Mouse (Mus musculus): ENCODE results near the gene Panx2.

Panx2 gene

GRCm38 (mm10) chr15:89059161-89059931 is at the start of gene Panx2:
Gene Panx2, plus strand, starts transcription at chr15:89059734.
- DNase-seq = peak; percentile 18

DNA sequence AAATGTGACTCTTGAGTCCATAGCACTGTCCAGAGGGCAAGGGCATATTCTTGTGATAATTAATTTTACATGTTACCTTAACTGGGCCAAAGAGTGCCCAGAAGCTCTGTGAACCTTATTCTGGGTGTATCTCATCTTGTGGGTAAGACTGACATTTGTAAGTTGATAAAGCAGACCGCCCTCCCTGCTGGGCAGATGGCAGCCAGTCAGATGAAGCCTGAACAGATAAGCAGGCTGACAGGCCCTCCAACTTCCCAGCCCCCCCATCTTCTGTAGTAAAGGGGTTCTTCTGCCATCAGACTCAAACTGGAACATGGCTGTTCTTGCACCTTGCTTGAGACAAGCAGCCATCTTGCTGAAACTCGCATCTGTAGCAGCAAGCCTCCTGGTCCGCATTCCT is 42.8 kb upstream of the Panx2 start:
- DNase-seq = no peak

DNA sequence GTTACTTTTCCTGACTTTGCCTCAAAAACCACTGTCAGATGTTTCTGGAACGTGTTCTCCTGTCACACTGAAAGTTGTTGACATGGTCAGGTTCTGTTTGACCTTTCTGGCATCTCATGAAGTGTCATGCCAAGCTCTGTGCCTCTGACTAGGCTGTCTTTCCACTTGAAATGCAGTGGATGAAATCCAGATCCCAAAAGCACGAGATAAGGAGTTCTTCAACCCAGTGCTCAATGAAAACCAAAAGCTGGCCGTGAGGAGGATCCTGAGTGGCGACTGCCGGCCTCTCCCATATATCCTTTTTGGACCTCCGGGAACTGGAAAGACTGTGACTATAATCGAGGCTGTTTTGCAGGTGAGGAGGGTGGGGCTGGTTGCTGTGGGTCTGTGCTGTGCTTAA is 39.4 kb upstream of the Panx2 start:
- no peak for DNase-seq

- no peak for DNase-seq
Measured at GRCm38 (mm10) chr15:89020492-89020891, 39.0 kb upstream of the Panx2 start.

DNA sequence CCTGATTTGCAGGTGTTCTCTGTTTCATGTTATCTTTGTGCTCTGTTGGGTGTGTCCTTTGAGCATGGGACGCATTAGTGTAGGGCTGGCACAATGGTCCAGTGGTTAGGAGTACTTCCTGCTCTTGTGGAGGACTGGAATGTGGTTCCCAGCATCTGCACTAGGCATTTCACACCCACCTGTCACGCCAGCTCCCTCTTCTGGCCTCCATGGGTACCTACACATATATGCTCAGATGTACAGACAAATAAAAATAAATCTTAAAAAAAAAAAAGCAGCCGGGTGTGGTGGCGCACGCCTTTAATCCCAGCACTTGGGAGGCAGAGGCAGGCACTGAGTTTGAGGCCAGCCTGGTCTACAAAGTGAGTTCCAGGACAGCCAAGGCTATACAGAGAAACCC is 15.2 kb upstream of the Panx2 start:
- DNase-seq = no peak

DNA sequence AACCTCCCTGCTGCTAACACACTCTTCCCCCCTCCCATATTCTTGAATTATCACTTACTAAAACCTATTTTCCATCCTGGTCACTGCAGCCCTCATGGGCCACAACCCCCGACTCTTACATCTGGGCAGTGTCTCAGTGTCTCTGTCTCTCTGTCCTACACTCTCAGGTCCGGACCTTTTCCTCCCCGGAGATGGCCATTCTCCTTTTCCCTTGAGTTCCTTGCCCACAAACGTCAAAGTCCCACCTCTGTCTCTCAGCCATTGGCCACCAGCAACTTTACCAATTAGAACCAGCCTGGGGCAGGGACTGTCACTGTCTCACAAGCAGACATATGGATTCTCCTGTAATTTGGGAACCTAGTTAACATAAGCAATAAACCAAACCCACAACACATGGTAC is 13.2 kb upstream of the Panx2 start:
- no peak for DNase-seq

GRCm38 (mm10) chr15:89054666-89055065 is 4.9 kb upstream of the Panx2 start:
- DNase-seq = no peak

DNA sequence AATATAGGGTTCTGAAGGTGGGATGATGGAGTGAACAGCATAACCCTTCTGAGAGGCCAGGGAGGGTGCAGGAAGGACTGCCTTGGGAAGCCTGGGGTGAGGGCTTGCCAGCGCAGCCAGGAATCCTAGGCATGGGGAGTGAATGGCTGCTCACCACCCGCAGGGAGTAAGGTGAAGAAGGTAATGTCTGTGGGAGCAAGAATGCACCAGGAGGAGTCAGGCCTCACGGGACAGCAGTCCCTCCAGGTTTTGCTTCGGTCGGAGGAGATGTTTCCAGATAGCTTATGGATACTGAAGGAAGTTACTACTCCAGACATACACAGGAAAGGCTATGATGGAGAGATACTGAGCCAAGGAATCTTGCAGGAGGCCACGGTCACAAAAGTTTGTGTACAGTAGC is 798 bp upstream of the Panx2 start:
- DNase-seq = peak; percentile 2

DNA sequence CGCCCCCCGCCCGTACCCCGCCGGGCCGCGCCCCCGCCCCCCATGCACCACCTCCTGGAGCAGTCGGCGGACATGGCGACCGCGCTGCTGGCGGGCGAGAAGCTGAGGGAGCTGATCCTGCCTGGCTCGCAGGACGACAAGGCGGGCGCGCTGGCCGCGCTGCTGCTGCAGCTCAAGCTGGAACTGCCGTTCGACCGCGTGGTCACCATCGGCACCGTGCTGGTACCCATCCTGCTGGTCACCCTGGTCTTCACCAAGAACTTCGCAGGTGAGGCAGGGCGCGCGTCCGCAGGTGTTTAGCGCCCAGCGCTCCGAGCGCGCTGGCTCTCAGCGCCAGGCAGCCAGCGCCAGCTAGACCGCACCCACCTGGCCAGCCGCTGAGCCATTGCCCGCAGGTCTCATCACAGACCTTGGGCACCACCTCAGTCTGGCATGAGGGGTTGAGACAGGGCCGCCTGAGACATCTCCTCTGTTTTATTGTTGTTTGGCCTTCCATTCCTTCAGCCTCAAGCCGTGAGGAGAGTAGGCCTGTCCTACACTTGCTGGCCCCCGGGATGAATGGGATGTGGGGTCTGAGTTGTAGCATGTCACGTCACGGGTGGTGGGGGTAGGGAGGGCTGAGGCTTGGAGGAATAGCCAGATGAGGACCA is 623 bp downstream of the Panx2 start:
- DNase-seq = peak; percentile 31

- DNase-seq = peak; percentile 5
Measured at GRCm38 (mm10) chr15:89060811-89061460, 1.4 kb downstream of the Panx2 start.

GRCm38 (mm10) chr15:89061761-89062517 is 2.4 kb downstream of the Panx2 start:
- peak; percentile 1 for DNase-seq

DNA sequence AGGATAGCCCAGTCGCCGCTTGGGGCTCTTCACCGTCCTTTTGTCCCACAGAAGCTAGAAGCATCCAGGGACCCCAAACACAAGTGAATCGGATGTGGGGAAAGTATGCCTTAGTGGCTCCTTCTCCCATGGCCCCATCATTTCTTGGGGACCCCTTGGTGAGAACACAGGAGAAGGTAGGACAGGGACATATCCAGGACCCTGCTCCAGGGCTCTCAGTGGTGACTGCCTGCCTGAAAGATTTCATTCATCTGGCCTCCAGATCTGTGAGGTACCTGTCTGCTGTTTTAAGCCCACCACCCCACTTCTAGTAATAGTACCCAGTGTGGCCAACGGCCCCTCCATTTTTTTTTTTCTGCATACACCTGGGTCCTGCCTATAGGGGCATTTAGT is 3.0 kb downstream of the Panx2 start:
- no peak for DNase-seq

DNA sequence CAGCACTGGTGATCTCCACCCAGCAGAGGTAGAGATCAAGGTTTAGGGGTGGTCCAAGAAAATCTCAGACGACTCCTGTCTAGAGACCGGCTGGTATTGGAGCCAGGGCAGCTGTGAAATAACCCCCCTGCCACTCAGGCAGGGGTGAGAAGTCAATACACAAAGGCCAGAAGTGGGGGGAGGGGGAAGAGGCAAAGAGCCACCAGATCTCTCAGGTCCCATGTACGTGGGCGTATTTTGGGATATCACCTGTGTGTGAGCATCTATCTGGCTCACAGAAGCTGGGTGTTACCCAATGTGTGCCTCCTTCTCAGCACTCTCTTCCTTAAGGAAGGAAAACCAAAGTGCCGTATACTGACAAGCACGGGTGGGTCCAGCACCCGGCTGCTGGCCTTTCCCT is 3.5 kb downstream of the Panx2 start:
- no peak for DNase-seq

DNA sequence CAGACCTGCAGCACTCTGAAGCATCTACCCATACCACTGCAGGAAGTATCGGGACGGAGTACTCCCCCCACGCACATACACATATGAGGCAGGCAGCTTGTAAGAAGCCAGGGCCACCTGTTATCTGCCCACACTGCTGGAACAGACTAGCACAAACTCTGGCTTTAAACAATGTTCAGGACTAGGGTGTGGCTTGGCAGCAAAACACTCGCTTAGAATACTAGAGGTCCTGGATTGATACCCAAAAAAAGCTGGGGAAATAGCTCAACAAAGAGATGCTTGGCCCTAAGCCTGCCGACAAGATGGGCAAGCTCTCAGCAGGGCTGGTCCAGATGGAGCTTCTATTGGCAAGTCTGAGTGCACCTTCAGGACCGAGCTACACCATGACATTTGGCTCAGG is 4.0 kb downstream of the Panx2 start:
- peak; percentile 3 for DNase-seq

- peak; percentile 2 for DNase-seq
Measured at GRCm38 (mm10) chr15:89064891-89065290, 5.4 kb downstream of the Panx2 start.

GRCm38 (mm10) chr15:89067609-89068008 is 8.1 kb downstream of the Panx2 start:
- no peak for DNase-seq

GRCm38 (mm10) chr15:89068226-89068625 is 8.7 kb downstream of the Panx2 start:
- DNase-seq = no peak

DNA sequence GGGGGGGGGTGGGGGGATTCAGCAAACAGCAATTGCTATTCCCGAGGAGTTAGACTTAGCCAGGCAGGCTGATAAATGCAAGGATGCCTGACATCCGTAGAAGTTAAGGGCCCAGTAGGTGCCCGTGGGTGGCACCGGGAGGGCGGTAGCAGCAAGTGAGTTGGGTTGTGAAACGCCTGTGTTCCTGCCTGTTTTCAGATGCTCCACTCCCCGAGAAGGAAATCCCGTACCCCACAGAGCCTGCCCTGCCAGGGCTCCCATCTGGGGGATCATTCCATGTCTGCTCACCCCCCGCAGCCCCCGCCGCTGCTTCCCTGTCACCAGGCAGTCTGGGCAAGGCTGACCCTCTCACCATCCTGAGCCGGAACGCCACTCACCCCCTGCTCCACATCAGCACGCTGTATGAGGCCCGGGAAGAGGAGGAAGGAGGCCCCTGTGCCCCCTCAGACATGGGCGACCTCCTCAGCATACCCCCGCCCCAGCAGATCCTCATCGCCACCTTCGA is 9.9 kb downstream of the Panx2 start:
- no peak for DNase-seq

DNA sequence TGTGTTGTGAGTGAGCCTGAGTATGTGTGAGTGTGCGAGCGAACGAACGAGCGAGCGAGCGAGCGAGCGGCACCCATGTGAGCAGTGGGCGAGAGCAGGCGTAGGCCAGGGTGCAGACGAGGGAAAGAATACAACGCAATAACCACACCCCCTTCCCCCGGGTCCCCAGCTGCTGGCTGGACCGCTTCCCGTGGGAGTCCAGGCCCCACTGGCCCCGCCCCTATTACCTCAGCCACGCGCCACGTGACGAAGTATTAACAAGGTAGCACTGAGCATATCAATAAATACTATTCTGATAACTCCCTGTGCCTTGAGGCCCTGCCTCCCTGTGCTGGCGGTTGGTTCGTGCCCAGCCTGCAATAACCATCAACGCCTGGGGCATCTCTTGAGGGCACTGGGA is 11.1 kb downstream of the Panx2 start:
- DNase-seq = no peak

DNA sequence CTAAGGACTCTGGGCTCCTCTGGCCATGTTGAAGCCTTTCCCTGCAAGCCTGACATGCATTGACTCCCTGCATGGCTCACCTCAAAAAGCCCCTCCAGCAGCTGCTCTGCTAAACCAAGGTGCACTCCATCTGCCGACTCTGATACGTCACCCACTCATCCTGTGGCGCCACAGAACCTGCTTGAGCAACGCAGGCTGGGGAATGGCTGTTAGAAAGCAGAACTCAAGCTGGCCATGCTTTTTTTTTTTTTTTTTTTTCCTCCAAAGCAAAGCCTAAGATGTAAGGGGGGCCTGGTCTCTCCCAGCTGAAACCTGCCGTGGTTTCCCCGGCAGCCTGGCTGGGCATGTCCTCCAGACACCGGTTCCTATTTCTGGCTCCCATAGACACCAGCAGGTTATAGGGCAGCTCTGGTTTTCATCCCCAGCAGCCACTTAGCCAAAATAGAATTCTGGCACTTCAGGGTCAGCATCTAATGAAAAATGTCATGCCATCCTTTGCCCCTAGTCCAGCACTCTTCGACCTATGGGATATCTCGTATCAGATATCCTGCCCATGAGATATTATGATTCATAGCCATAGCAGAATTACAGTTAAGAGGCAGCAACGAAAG is 14.6 kb downstream of the Panx2 start:
- DNase-seq = no peak

DNA sequence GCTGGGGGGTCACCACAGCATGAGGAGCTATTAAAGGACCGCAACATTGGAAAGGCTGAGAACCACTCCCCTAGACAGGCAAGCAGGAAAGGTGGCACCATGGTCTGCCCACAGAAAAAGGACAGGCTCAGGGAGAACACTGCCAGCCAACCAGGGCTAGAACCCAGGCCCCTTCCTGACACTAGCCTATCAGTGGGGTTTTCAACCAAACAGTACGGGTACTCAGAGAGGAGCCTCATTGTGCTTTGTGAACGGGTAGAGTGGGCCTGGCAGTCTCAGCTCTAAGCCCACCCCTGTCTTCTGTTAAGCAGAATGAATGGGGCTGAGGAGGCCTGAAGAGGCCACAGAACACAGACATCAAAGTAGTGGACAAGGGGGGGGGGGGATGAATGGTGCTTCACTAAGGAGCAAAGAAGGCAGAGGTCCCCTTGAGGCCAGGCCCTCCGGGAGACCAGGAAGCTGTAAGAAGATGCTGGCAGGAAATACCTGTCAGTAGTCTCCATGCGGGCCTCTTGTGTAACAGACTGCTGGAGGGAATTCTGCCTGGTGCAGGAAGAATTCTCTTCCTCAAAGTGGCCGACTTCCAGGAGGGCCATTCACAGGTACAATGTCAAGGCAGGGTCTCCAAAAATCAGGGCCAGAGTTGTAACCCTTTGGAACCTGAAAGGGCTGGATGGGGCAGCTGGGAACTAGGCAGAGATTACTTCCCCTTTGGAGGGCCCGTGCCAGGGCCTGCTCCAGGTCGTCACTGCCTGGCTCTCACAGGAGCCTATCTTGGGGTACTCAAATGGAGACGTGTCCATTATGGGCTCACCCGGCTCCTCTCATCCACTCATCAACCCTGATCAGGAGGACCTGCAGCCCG is 15.3 kb downstream of the Panx2 start, which contains the start of gene Trabd:
TSS of gene Trabd (plus strand) at position 512 of the 865 bp plus-strand sequence.
- DNase-seq = no peak

Data from thymus, postnatal 4 days (tissue).